Comparison of ENCODE assay signal across 8 mouse cellular contexts in genomic region chr10:116582738-116583137, GRCm38 (mm10). TPM values are rescaled to one million over a fixed set of nuclear protein-coding genes. Genes with fewer than 3 reads are reported as not detected.
DNase-seq lines count a peak whose midpoint lies in the region; ATAC-seq and TF ChIP-seq lines count a peak whose summit lies in the region.

No protein-coding gene starts in this region.

- ATAC-seq in heart, postnatal 0 days (ENCODE audit: insufficient read depth, low read depth): no peak
- no peak for ATAC-seq in stomach, embryonic 14.5 days (ENCODE audit: insufficient number of reproducible peaks, insufficient read depth, low FRiP score, low read depth)

- WGBS in heart, postnatal 0 days: 27% methylated on average over 6 of the region's 6 CpGs
- WGBS in limb, embryonic 10.5 days: 30% methylated on average over 6 of the region's 6 CpGs
- 40% methylated on average over 6 of the region's 6 CpGs for WGBS in midbrain, embryonic 10.5 days
- 30% methylated on average over 6 of the region's 6 CpGs for WGBS in stomach, embryonic 14.5 days

- no peak for TF ChIP-seq POLR2A in cortical plate, adult 2 months (IDR thresholded peaks at IDR 0.05; ENCODE audit: extremely low read depth, insufficient read depth, low read length)

- DNase-seq in kidney, adult 9 months: peak; percentile 26
- DNase-seq in kidney, adult 18-20 months: no peak
- DNase-seq in heart, postnatal 0 days (ENCODE audit: low spot score): no peak
- no peak for DNase-seq in limb, embryonic 10.5 days (ENCODE audit: low spot score)
- peak; percentile 13 for DNase-seq in midbrain, embryonic 10.5 days (ENCODE audit: low spot score)
- DNase-seq in gastrocnemius, postnatal 14 days: no peak

- peak overlapping the region; percentile 93 for H3K9ac ChIP-seq in heart, postnatal 0 days (replicated peaks; ENCODE audit: low read depth, low read length)
- no peak overlapping the region; the same call in 1 of the 2 replicates for H3K9ac ChIP-seq in stomach, embryonic 14.5 days (replicated peaks; ENCODE audit: low read depth, low read length)

- H3K36me3 ChIP-seq in heart, postnatal 0 days (replicated peaks; ENCODE audit: control insufficient read depth, insufficient read depth, low read length): peaks cover 21% of the 10 kb centered on the region
- H3K36me3 ChIP-seq in limb, embryonic 10.5 days: peaks cover 8% of the 10 kb centered on the region
- H3K36me3 ChIP-seq in midbrain, embryonic 10.5 days: peaks cover 27% of the 10 kb centered on the region
- H3K36me3 ChIP-seq in stomach, embryonic 14.5 days (ENCODE audit: control insufficient read depth, insufficient read depth, low read length): no peaks in the 10 kb centered on the region

- no peaks in the 10 kb centered on the region for H3K9me3 ChIP-seq in heart, postnatal 0 days (replicated peaks; ENCODE audit: control insufficient read depth, low read length)
- no peaks in the 10 kb centered on the region for H3K9me3 ChIP-seq in limb, embryonic 10.5 days (replicated peaks)
- no peaks in the 10 kb centered on the region for H3K9me3 ChIP-seq in midbrain, embryonic 10.5 days (replicated peaks)
- H3K9me3 ChIP-seq in stomach, embryonic 14.5 days (ENCODE audit: control insufficient read depth, low read depth, low read length): no peaks in the 10 kb centered on the region

- no peak for TF ChIP-seq EP300 in heart, postnatal 0 days (IDR thresholded peaks at IDR 0.05; ENCODE audit: low read depth)

- no peak overlapping the region for H3K27ac ChIP-seq in cortical plate, adult 2 months (ENCODE audit: insufficient read depth, low read length)
- no peak overlapping the region for H3K27ac ChIP-seq in heart, postnatal 0 days (ENCODE audit: low read depth)
- H3K27ac ChIP-seq in limb, embryonic 10.5 days: peak overlapping the region; percentile 99; the same call in 1 of the 2 replicates
- H3K27ac ChIP-seq in midbrain, embryonic 10.5 days (replicated peaks): no peak overlapping the region; the same call in 1 of the 2 replicates
- no peak overlapping the region for H3K27ac ChIP-seq in stomach, embryonic 14.5 days (ENCODE audit: low read length)

- H3K4me3 ChIP-seq in cortical plate, adult 2 months (ENCODE audit: insufficient read depth, low read length): peak overlapping the region; percentile 92; the same call in 1 of the 2 replicates
- peak overlapping the region; percentile 93 for H3K4me3 ChIP-seq in heart, postnatal 0 days (ENCODE audit: low read depth, low read length)
- peak overlapping the region; percentile 99 for H3K4me3 ChIP-seq in limb, embryonic 10.5 days
- peak overlapping the region; percentile 97 for H3K4me3 ChIP-seq in midbrain, embryonic 10.5 days
- H3K4me3 ChIP-seq in stomach, embryonic 14.5 days (ENCODE audit: low read depth, low read length): peak overlapping the region; percentile 97

- intact Hi-C loops in gastrocnemius, postnatal 14 days (cut with DNase I; ENCODE audit: low total_unique reads): no loop called here

- no peaks in the 10 kb centered on the region for H3K27me3 ChIP-seq in heart, postnatal 0 days (ENCODE audit: control insufficient read depth, insufficient read depth, low read length)
- H3K27me3 ChIP-seq in limb, embryonic 10.5 days (ENCODE audit: low read depth, poor library complexity, severe bottlenecking): no peaks in the 10 kb centered on the region
- no peaks in the 10 kb centered on the region for H3K27me3 ChIP-seq in midbrain, embryonic 10.5 days (ENCODE audit: low read depth, poor library complexity, severe bottlenecking)
- no peaks in the 10 kb centered on the region for H3K27me3 ChIP-seq in stomach, embryonic 14.5 days (ENCODE audit: control insufficient read depth, insufficient read depth, low read length)

- peaks cover 2% of the 10 kb centered on the region for H3K4me1 ChIP-seq in cortical plate, adult 2 months (ENCODE audit: control insufficient read depth, insufficient read depth, low read length)
- H3K4me1 ChIP-seq in heart, postnatal 0 days (ENCODE audit: control insufficient read depth, insufficient read depth): no peaks in the 10 kb centered on the region
- H3K4me1 ChIP-seq in limb, embryonic 10.5 days: peaks cover 14% of the 10 kb centered on the region
- H3K4me1 ChIP-seq in midbrain, embryonic 10.5 days: peaks cover 23% of the 10 kb centered on the region
- no peaks in the 10 kb centered on the region for H3K4me1 ChIP-seq in stomach, embryonic 14.5 days (ENCODE audit: control insufficient read depth, insufficient read depth, low read length)

- no peak for TF ChIP-seq CTCF in cortical plate, adult 2 months (IDR thresholded peaks at IDR 0.05; ENCODE audit: extremely low read depth, insufficient read depth, low read length)
- TF ChIP-seq CTCF in heart, postnatal 0 days (IDR thresholded peaks at IDR 0.05; ENCODE audit: low read depth): no peak

- peak overlapping the region; percentile 89 for H3K4me2 ChIP-seq in heart, postnatal 0 days (ENCODE audit: low read depth, low read length)
- H3K4me2 ChIP-seq in stomach, embryonic 14.5 days (replicated peaks; ENCODE audit: low read depth, low read length): peak overlapping the region; percentile 83

RNA-seq across cellular contexts. Expression of gene Cnot2, which starts 1.4 kb away (rescaled TPM):
- 67.4 and 67.5 TPM in 2 replicates for polyA plus RNA-seq in cortical plate, adult 2 months (2012; rRNA removed)
- total RNA-seq in heart, postnatal 0 days (2014; rRNA removed; ENCODE audit: low replicate concordance): 60.7 and 62.6 TPM in 2 replicates
- 45.7 and 50.0 TPM in 2 replicates for polyA plus RNA-seq in heart, postnatal 0 days (2015; fragmentation: Nextera tagmentation; extraction: Ambion mirVana)
- polyA plus RNA-seq in limb, embryonic 10.5 days (2016; fragmentation: Nextera tagmentation; extraction: Ambion mirVana): 125 and 136 TPM in 2 replicates
- 110 and 116 TPM in 2 replicates for polyA plus RNA-seq in midbrain, embryonic 10.5 days (2016; fragmentation: Nextera tagmentation; extraction: Ambion mirVana)
- 104 and 113 TPM in 2 replicates for polyA plus RNA-seq in stomach, embryonic 14.5 days (2014; fragmentation: Nextera tagmentation; extraction: Ambion mirVana)
- total RNA-seq in gastrocnemius, postnatal 14 days (2021): 10 to 100 TPM; 36.2 to 40.6 TPM

Comparison
In these comparisons a context has a peak if more than half of its experiments do, and no peak if none do; other contexts are left out.
1. DNase-seq: peak in kidney, adult 9 months (single experiment) and midbrain, embryonic 10.5 days (single experiment); none in kidney, adult 18-20 months (single experiment), heart, postnatal 0 days (single experiment), limb, embryonic 10.5 days (single experiment) and gastrocnemius, postnatal 14 days (single experiment).
2. Peak in every context shown above with its lines, with median percentiles within 50 percentile points of each other: H3K4me3 ChIP-seq.